Mouse (Mus musculus) CH12.LX (cell line): Measurements from ENCODE around the gene Car1.

Source experiments
- BHLHE40 ChIP-seq: IDR thresholded peaks from 2 replicates; pipeline ENCODE4 v1.6.1; 2011; ENCODE audit warnings: mild to moderate bottlenecking, low read depth, low read length, improper control_type of control experiment
- CHD2 ChIP-seq: IDR thresholded peaks from 2 replicates; pipeline ENCODE4 v1.6.1; 2011; ENCODE audit warnings: low read length, improper control_type of control experiment
- CTCF ChIP-seq, 2 experiments: IDR thresholded peaks in 1 of 2; conservative IDR thresholded peaks in 1 of 2; 2 replicates each; pipeline ENCODE4 v1.5.1; 2011 to 2012; ENCODE audit warnings: low read depth in 2 of 2, low read length in 2 of 2, improper control_type of control experiment in 1 of 2, inconsistent platforms in 1 of 2, mild to moderate bottlenecking in 1 of 2, moderate library complexity in 1 of 2
- E2F4 ChIP-seq: IDR thresholded peaks from 2 replicates; pipeline ENCODE4 v1.6.1; 2011; ENCODE audit warnings: low read depth, low read length, improper control_type of control experiment; ENCODE audit not compliant: insufficient replicate concordance
- EP300 ChIP-seq: IDR thresholded peaks from 2 replicates; pipeline ENCODE4 v1.6.1; 2011; ENCODE audit warnings: low read length, improper control_type of control experiment
- IRF4 ChIP-seq: IDR thresholded peaks from 2 replicates; pipeline ENCODE4 v1.6.1; 2014; ENCODE audit warnings: low read depth, mild to moderate bottlenecking, inconsistent platforms, low read length, improper control_type of control experiment
- KAT2A ChIP-seq: IDR thresholded peaks from 2 replicates; pipeline ENCODE4 v1.6.1; 2012; ENCODE audit warnings: low read length, improper control_type of control experiment, inconsistent platforms; ENCODE audit not compliant: insufficient replicate concordance
- MYC ChIP-seq: IDR thresholded peaks from 2 replicates; pipeline ENCODE4 v1.6.1; 2011; ENCODE audit warnings: low read depth, mild to moderate bottlenecking, improper control_type of control experiment, low read length
- NELFE ChIP-seq: IDR thresholded peaks from 2 replicates; pipeline ENCODE4 v1.6.1; 2011; ENCODE audit warnings: low read depth, low read length, improper control_type of control experiment
- POLR2A ChIP-seq: IDR thresholded peaks from 2 replicates; pipeline ENCODE4 v1.6.1; 2011; ENCODE audit warnings: low read depth, mild to moderate bottlenecking, improper control_type of control experiment, low read length
- RCOR1 ChIP-seq: conservative IDR thresholded peaks from 2 replicates; pipeline ENCODE4 v1.6.1; 2012; ENCODE audit warnings: low read depth, mild to moderate bottlenecking, inconsistent platforms, low read length, improper control_type of control experiment
- ZC3H11A ChIP-seq: IDR thresholded peaks from 2 replicates; pipeline ENCODE4 v1.6.1; 2012; ENCODE audit warnings: low read depth, mild to moderate bottlenecking, inconsistent platforms, low read length, improper control_type of control experiment
- ZNF384 ChIP-seq: IDR thresholded peaks from 2 replicates; pipeline ENCODE4 v1.6.1; 2012; ENCODE audit warnings: low read depth, low read length, improper control_type of control experiment, inconsistent platforms

DNA sequence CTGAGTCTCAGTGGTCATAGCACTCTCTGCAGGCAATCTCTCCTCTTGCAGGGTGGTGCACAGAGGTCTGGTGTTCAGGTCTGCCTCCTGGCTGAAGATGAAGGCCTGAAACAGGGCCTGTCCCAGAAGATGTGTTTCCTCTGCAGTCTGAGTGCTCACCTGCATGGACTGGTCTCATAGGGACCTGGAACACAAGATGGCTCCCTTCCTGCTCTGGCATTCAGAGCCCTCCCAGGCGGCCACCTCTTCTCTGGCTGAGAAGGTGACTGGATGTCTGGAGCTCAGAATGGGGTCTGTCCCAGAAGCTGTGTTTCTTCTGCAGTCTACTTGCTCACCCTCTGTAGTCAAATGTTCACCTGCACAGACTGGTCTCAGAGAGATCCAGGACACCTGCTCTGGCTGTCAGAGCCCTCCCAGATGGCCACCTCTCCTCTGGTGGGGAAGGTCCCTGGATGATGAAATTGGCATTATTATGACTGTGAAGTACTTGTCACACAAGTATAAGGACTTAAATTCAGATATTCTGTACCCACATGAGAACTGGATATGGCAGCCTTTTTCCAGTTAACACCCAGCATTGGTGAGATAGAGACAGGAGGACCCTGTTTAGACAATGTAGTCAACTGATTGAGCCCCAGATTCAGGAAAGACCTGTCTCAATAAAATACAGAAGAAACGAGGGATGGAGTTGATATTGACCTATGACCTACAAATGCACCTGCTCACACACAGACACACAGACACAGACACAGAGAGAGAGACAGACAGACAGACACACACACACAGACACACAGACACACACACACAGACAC, 43.2 kb downstream of the Car1 start:
- TF ChIP-seq EP300 = no peak
- no peak for TF ChIP-seq CTCF (conservative IDR thresholded peaks at IDR 0.05 in 1 of 2, IDR thresholded peaks at IDR 0.05 in 1 of 2; ENCODE audit: low read depth in 2 of 2, low read length in 2 of 2)
- no peak for TF ChIP-seq ZC3H11A
- TF ChIP-seq CHD2 = no peak
- no peak for TF ChIP-seq ZNF384
- TF ChIP-seq POLR2A = no peak
- TF ChIP-seq E2F4 = no peak
- no peak for TF ChIP-seq MYC
- TF ChIP-seq NELFE = no peak
- no peak for TF ChIP-seq BHLHE40
- no peak for TF ChIP-seq KAT2A
- no peak for TF ChIP-seq RCOR1
- TF ChIP-seq IRF4 = no peak
